In genomic region chr16:16988842-16989241, GRCm38 (mm10) we compare ENCODE assay signal across 18 mouse cellular contexts. TPM values are rescaled to one million over a fixed set of nuclear protein-coding genes. Genes with fewer than 3 reads are reported as not detected.
DNase-seq lines count a peak whose midpoint lies in the region; ATAC-seq and TF ChIP-seq lines count a peak whose summit lies in the region.
"Had no signal": no experiment of that assay in that cellular context is flagged by ENCODE, and none has a peak within 500 bp of the region (broad histone marks: within the 10 kb centered on the region; RNA-seq: fewer than 3 reads in every experiment).

No protein-coding gene starts in this region.

- peaks cover 63% of the 10 kb centered on the region for H3K4me1 ChIP-seq in G1E (ENCODE audit: insufficient read depth, low read depth, low read length)

- H3K27me3 ChIP-seq in G1E (ENCODE audit: insufficient read depth, low read length), result no peaks in the 10 kb centered on the region
- H3K27me3 ChIP-seq: embryonic facial prominence, embryonic 15.5 days; forebrain, embryonic 15.5 days; hindbrain, embryonic 13.5 days; intestine, embryonic 15.5 days had no signal

- no peak overlapping the region for H3K4me3 ChIP-seq in G1E (ENCODE audit: low read depth, low read length)
- H3K4me3 ChIP-seq: embryonic facial prominence, embryonic 15.5 days; forebrain, embryonic 15.5 days; heart, embryonic 10.5 days; hindbrain, embryonic 13.5 days; intestine, embryonic 15.5 days had no signal

- DNase-seq in heart, adult 11 months, result peak; percentile 21
- no peak for DNase-seq in heart, adult 9 months (ENCODE audit: low spot score in 2 of 2)
- DNase-seq in G1E (ENCODE audit: low spot score), result no peak
- DNase-seq in induced T-regulatory cell, adult 2 months (ENCODE audit: low read depth), result peak; percentile 39
- no peak for DNase-seq in lung, adult 18-20 months
- no peak for DNase-seq in layer of hippocampus, adult 11-12 months (ENCODE audit: low spot score)
- no peak for DNase-seq in neural tube, embryonic 10.5 days (ENCODE audit: extremely low spot score, low spot score)
- DNase-seq: cerebellum, adult 11-12 months; cerebellum, postnatal 25 days; heart, postnatal 10 days; heart, postnatal 4 days had no signal

- peak; percentile 15; the same call in 1 of the 2 replicates for ATAC-seq in G1E (ENCODE audit: extremely low read depth, insufficient number of reproducible peaks, low FRiP score, poor library complexity, severe bottlenecking)
- ATAC-seq in megakaryocyte-erythroid progenitor cell, adult 5-6 weeks (replicated peaks; ENCODE audit: low FRiP score, low TSS enrichment, poor library complexity, severe bottlenecking), result 0 out of 2 replicates have a peak, but pooled peaks have one; percentile 35
- ATAC-seq: forebrain, embryonic 15.5 days; hindbrain, postnatal 0 days; intestine, embryonic 15.5 days had no signal

- H3K9me3 ChIP-seq in G1E (replicated peaks), result no peaks in the 10 kb centered on the region
- H3K9me3 ChIP-seq: embryonic facial prominence, embryonic 15.5 days; forebrain, embryonic 15.5 days; heart, embryonic 10.5 days; hindbrain, embryonic 13.5 days; intestine, embryonic 15.5 days had no signal

- H3K36me3 ChIP-seq in G1E (replicated peaks), result peaks cover 61% of the 10 kb centered on the region
- H3K36me3 ChIP-seq: forebrain, embryonic 15.5 days; intestine, embryonic 15.5 days had no signal

- no peak for TF ChIP-seq CTCF in G1E (IDR thresholded peaks at IDR 0.05; ENCODE audit: low read depth, low read length)

RNA-seq across cellular contexts. Expression of gene Mapk1, which starts 5.7 kb away (rescaled TPM):
- total RNA-seq in G1E (2014; fragmentation: Nextera tagmentation), result 248 and 276 TPM in 2 replicates
- total RNA-seq in G1E (2017), result 173 and 180 TPM in 2 replicates
- 54.2 and 72.7 TPM in 2 replicates for polyA plus RNA-seq in G1E (2012)
- total RNA-seq in megakaryocyte-erythroid progenitor cell, adult 5-6 weeks (2014; fragmentation: Nextera tagmentation), result 118 and 181 TPM in 2 replicates
- total RNA-seq in megakaryocyte-erythroid progenitor cell, adult 5-6 weeks (2017), result 140 and 154 TPM in 2 replicates

Comparison
In these comparisons a context has a peak if more than half of its experiments do, and no peak if none do; other contexts are left out.
1. DNase-seq: peak in heart, adult 11 months (single experiment) and induced T-regulatory cell, adult 2 months (single experiment); none in heart, adult 9 months (0 of 2), G1E (single experiment), lung, adult 18-20 months (0 of 2), layer of hippocampus, adult 11-12 months (single experiment) and neural tube, embryonic 10.5 days (single experiment).